Mouse (Mus musculus) kidney, adult 8-10 months (tissue): ENCODE results near the gene Eefsec.

ENCODE experiments used
- DNase-seq, 2 experiments: peaks; one replicate each; pipeline ENCODE4 v3.0.0; 2022

Gene Eefsec

GRCm38 (mm10) chr6:88446063-88447002, at the start of gene Eefsec:
Eefsec (minus strand) TSS chr6:88446539.
- DNase-seq = peak; percentile 59 to 69

GRCm38 (mm10) chr6:88493712-88494111, 47.4 kb upstream of the Eefsec start:
- no peak for DNase-seq

GRCm38 (mm10) chr6:88490629-88491354, 44.5 kb upstream of the Eefsec start:
- no peak for DNase-seq

GRCm38 (mm10) chr6:88489834-88490233, 43.5 kb upstream of the Eefsec start:
- DNase-seq = no peak

- no peak for DNase-seq
These were observed 42.7 kb upstream of the Eefsec start for GRCm38 (mm10) chr6:88489026-88489425.

- peak in 1 of 2 experiments; percentile 47 for DNase-seq
These were observed 40.6 kb upstream of the Eefsec start for GRCm38 (mm10) chr6:88486893-88487292.

GRCm38 (mm10) chr6:88485378-88485777, 39.0 kb upstream of the Eefsec start:
- no peak for DNase-seq

DNA sequence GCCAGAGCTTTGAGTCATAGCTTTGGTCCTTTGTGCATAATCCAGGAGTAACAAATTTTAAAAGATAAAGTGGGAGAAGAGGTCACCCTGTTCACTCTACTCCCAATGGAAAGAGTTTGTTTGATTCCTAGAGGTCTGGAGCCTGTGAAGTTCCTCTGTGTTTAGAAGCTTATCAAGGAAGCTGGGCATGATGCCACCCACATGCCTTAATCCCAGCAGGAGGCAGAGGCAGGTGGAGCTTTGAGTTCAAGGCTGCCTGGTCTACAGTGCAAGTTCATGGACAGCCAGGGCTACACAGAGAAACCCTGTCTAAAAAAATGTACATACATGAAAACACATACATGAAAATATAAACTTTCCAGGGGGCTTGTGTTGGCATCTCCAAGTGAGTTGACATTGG, 37.6 kb upstream of the Eefsec start:
- DNase-seq = no peak

- DNase-seq = peak in 1 of 2 experiments; percentile 32
These were observed 36.8 kb upstream of the Eefsec start for GRCm38 (mm10) chr6:88483111-88483510.

DNA sequence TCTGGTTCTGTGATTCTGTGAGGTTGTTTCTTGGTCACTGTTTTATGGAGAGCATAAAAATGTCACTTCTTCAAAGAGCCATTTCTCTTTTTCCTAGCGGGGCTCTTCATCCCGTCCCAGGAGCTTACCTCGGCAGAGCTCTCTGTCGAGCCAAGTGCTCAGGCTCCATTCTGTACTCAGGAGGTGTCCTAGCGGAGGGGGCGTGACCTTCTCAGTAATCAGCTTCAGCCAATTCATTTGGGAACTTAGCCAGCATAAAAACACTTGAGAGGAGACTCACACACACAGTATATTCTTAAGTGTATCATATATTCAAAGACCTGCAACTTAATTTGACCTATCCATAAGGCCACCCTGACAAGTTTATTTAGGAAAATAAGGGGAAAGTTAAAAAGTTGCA, 34.1 kb upstream of the Eefsec start:
- no peak for DNase-seq

DNA sequence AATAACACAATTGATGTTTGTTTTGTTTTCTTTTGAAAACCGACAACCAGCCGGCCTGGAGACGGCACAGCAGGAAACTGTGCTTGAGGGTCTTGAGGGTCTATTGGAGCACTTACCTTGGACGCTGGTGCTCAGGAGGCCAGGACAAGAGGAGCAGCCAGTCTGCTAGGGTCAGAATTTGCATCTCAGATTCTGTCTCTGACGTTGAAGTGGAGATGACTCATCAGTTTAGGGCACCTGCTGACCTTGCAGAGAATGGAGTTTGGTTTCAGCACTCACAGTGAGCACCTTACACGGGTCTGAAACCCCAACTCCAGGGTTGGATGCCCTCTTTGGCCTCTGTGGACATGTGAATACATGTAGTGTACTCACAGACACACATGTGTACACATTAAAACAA, 23.5 kb upstream of the Eefsec start:
- DNase-seq = no peak

- DNase-seq = peak; percentile 94
These were observed 19.0 kb upstream of the Eefsec start, which contains the start of gene Ruvbl1 for GRCm38 (mm10) chr6:88465181-88465920. Ruvbl1 (plus strand) TSS chr6:88465409.

DNA sequence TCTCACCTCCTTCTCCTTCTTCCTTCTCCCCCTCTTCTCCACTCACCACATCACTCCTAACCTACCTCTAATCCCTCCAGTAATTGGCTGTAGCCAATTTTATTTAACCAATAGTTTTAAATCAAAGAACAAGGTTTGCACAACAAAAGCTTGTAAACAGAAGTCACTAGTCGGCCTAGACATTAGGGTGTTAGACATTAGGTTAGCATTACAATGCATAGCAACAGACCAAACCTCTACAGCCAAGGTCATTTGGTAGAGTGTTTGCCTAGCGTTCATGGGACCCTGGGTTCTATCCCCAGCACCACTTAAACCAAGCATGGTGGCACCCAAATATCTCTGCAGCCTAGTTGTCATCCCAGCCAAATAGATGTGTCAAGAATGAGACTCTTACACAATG, 8.2 kb upstream of the Eefsec start:
- no peak for DNase-seq

GRCm38 (mm10) chr6:88447454-88447853, 1.1 kb upstream of the Eefsec start:
- no peak for DNase-seq

GRCm38 (mm10) chr6:88445661-88446060, 678 bp downstream of the Eefsec start:
- no peak for DNase-seq

DNA sequence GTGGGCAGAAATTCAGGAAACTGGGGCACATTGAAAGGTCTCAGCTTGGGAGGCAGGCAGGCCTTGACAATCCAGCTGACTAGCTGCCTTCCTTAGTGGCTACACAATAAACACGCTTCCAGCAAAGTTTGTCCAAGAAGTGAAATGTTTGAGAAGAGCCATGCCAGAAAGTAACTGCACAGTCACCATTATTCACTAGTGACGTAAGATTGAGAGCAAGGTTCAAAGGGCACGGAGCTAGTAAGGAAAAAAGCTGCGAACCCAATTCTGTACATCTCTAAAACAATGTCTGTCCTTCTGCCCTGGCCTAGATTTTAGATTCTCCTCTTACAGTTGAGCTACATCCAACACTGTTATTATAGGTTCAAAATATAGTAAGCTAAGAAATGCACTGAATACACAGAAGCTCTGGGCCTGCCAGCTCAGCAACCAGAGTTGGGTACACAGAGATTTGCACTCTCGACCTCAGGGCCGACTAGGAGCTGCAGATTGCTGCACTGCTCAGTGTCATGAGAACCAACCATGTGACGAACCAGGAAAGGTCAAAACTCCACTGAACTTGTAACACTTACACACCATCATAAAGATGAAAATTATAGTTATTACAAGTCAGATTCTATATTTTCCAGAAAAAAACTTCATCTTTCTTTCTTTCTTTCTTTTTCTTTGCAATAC, 2.1 kb downstream of the Eefsec start:
- peak; percentile 41 to 43 for DNase-seq

DNA sequence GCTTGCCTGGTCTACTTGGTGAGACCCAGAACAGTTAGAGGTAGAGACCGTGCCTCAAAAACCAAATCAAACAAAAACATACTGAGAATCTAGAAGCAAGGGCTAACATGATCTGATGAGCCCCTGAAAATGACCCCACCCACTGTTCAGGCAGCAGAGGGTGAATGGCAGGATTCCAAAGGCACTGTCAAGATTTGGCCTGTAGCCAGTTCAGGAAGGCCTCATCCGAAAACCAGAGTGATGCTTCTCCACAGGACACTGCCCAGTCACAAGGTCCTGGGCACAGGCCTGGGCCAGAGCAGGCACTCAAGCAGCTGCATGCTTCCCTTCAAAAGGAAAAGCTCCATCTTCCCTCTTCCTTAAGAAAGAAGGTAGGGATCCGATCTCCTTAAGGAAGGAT, 2.9 kb downstream of the Eefsec start:
- DNase-seq = no peak

- no peak for DNase-seq
These were observed 3.8 kb downstream of the Eefsec start for GRCm38 (mm10) chr6:88442551-88442950.

DNA sequence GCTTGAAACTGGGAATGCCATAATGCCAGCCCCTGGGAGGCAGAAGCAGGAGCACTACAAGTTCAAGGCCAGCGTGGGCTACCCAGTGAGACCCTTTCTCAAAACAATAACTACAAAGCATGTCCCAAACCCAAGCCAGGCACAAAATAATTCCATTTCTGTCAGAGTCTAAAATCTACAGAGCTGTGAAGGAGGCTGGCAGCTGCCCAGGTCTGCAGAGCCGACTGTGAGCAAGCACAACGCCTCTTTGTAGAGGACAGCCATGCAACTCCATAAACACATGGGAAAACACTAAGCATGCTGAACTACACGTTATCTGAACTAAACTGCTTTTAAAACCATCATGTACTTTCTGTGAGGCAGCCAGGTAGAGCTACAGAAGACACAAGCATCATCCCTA, 7.3 kb downstream of the Eefsec start:
- no peak for DNase-seq

GRCm38 (mm10) chr6:88435609-88436008, 10.7 kb downstream of the Eefsec start:
- DNase-seq = no peak

DNA sequence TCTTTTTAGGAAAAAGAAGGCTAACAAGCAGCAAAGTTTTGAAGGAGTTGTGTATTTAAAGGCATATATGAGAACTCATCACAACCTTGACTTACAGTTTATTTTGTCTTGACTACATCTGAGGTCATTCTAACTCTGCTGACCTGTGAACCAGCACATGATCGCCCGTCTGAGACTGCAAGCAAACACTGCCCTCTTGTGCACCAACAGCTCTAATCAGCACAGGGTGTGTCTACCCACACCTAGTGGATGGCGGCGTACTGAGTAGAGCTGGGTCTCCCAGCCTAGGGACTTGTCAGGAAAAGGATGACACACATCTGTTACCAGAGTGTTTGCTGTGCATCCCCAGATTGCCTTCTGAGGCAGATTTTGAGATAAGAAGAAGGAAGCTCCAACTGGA, 15.1 kb downstream of the Eefsec start:
- DNase-seq = peak; percentile 54 to 68

- peak; percentile 35 to 50 for DNase-seq
These were observed 30.1 kb downstream of the Eefsec start for GRCm38 (mm10) chr6:88416130-88416758.
